Mouse (Mus musculus) lung, postnatal 0 days (tissue): ENCODE results near the gene Tuba8.

Experiments
- CTCF ChIP-seq: IDR thresholded peaks from 2 replicates; pipeline ENCODE4 v1.5.1; 2016; ENCODE audit warnings: antibody characterized with exemption, mild to moderate bottlenecking
- EP300 ChIP-seq: IDR thresholded peaks from 2 replicates; pipeline ENCODE4 v1.6.1; 2016; ENCODE audit warnings: antibody characterized with exemption, mild to moderate bottlenecking, control low read depth

- no peak for TF ChIP-seq EP300
- no peak for TF ChIP-seq CTCF
These were observed 52.0 kb downstream of the Tuba8 start for GRCm38 (mm10) chr6:121262496-121262895.
